In the genomic region with DNA sequence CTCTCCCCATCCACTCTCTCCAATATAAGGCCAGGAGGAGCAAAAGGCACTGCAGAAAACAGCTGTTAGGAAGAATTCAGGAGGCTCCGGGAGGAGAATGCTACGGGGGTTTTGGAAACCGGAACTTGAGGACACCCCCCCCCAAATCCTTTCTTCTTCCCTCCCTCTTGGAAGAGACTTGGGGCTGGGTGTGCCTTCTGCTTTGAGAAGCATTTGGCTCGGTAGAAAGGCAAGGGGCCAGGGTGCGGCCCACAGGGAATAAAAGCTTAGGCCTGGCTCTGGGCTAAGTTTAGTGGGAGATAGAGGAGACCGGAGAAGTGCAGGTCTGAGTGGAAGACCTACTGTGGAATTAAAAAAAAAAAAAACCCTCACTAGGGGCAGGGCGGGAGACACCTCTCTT, we compare ENCODE assay signal across 8 mouse cellular contexts.
DNase-seq lines count a peak whose midpoint lies in the region; ATAC-seq lines count a peak whose summit lies in the region.

No protein-coding gene starts in this region.

- peak overlapping the region; percentile 84 for H3K4me3 ChIP-seq in forebrain, embryonic 12.5 days (replicated peaks)
- peak overlapping the region; percentile 81 for H3K4me3 ChIP-seq in limb, embryonic 11.5 days (ENCODE audit: low read depth, low read length)
- H3K4me3 ChIP-seq in midbrain, embryonic 14.5 days (replicated peaks; ENCODE audit: low read depth, low read length): peak overlapping the region; percentile 89

- peak overlapping the region; percentile 94 for H3K9ac ChIP-seq in forebrain, embryonic 12.5 days
- H3K9ac ChIP-seq in limb, embryonic 11.5 days (ENCODE audit: low read length): no peak overlapping the region
- peak overlapping the region; percentile 98 for H3K9ac ChIP-seq in midbrain, embryonic 14.5 days (replicated peaks; ENCODE audit: low read length)

- ATAC-seq in forebrain, embryonic 12.5 days (ENCODE audit: low FRiP score): no peak
- ATAC-seq in limb, embryonic 11.5 days (ENCODE audit: insufficient number of reproducible peaks, low FRiP score, low TSS enrichment, low read depth): no peak
- ATAC-seq in midbrain, embryonic 14.5 days (ENCODE audit: low FRiP score, low TSS enrichment): no peak

- H3K36me3 ChIP-seq in forebrain, embryonic 12.5 days (replicated peaks): no peaks in the 10 kb centered on the region
- H3K36me3 ChIP-seq in limb, embryonic 11.5 days (ENCODE audit: control insufficient read depth, insufficient read depth, low read length): no peaks in the 10 kb centered on the region
- H3K36me3 ChIP-seq in midbrain, embryonic 14.5 days (ENCODE audit: control insufficient read depth, insufficient read depth, low read length): peaks cover 7% of the 10 kb centered on the region; the same call in 1 of the 2 replicates

- intact Hi-C loops in heart, postnatal 25 days (cut with DNase I): loop anchor here (2.0 to 5.0 kb wide), 3 partner anchors 62 to 292 kb away; a partner anchor contains a TSS

- no peaks in the 10 kb centered on the region for H3K27me3 ChIP-seq in forebrain, embryonic 12.5 days
- H3K27me3 ChIP-seq in limb, embryonic 11.5 days (ENCODE audit: control insufficient read depth, insufficient read depth, low read length): no peaks in the 10 kb centered on the region
- H3K27me3 ChIP-seq in midbrain, embryonic 14.5 days (ENCODE audit: control insufficient read depth, insufficient read depth, low read length): no peaks in the 10 kb centered on the region

- peak; percentile 60 for DNase-seq in ES-CJ7 (ENCODE audit: low read depth, low spot score)
- DNase-seq in adrenal gland, postnatal 25 days: peak; percentile 53
- DNase-seq in heart, postnatal 25 days (ENCODE audit: low spot score): peak; percentile 74
- DNase-seq in limb, embryonic 11.5 days (ENCODE audit: low spot score): no peak
- DNase-seq in midbrain, embryonic 14.5 days: peak; percentile 40
- peak; percentile 72 to 74 for DNase-seq in urinary bladder, postnatal 4 days (ENCODE audit: low spot score in 2 of 2)
- no peak for DNase-seq in frontal cortex, postnatal 10 days (ENCODE audit: low spot score in 2 of 2)

- peak overlapping the region; percentile 86 for H3K4me2 ChIP-seq in forebrain, embryonic 12.5 days
- H3K4me2 ChIP-seq in limb, embryonic 11.5 days (ENCODE audit: low read depth, severe bottlenecking): peak overlapping the region; percentile 81
- H3K4me2 ChIP-seq in midbrain, embryonic 14.5 days (ENCODE audit: low read length): peak overlapping the region; percentile 72

- WGBS in forebrain, embryonic 12.5 days: 13% methylated on average over 7 of the region's 7 CpGs
- WGBS in limb, embryonic 11.5 days: 11% methylated on average over 7 of the region's 7 CpGs
- 6% methylated on average over 7 of the region's 7 CpGs for WGBS in midbrain, embryonic 14.5 days

- H3K9me3 ChIP-seq in forebrain, embryonic 12.5 days: no peaks in the 10 kb centered on the region
- no peaks in the 10 kb centered on the region for H3K9me3 ChIP-seq in limb, embryonic 11.5 days (ENCODE audit: control insufficient read depth, low read length)
- H3K9me3 ChIP-seq in midbrain, embryonic 14.5 days (ENCODE audit: control insufficient read depth, low read length): no peaks in the 10 kb centered on the region

- no peak overlapping the region for H3K27ac ChIP-seq in forebrain, embryonic 12.5 days
- H3K27ac ChIP-seq in limb, embryonic 11.5 days (replicated peaks; ENCODE audit: low read depth, low read length): no peak overlapping the region
- H3K27ac ChIP-seq in midbrain, embryonic 14.5 days (replicated peaks; ENCODE audit: low read depth, low read length): no peak overlapping the region; the same call in 1 of the 2 replicates

- peaks cover 31% of the 10 kb centered on the region for H3K4me1 ChIP-seq in forebrain, embryonic 12.5 days
- no peaks in the 10 kb centered on the region for H3K4me1 ChIP-seq in limb, embryonic 11.5 days (ENCODE audit: control insufficient read depth, insufficient read depth, low read length)
- peaks cover 24% of the 10 kb centered on the region for H3K4me1 ChIP-seq in midbrain, embryonic 14.5 days (ENCODE audit: control insufficient read depth, insufficient read depth, low read length)

Comparison
In these comparisons a context has a peak if more than half of its experiments do, and no peak if none do; other contexts are left out.
1. DNase-seq: peak in ES-CJ7 (single experiment), adrenal gland, postnatal 25 days (single experiment), heart, postnatal 25 days (single experiment), midbrain, embryonic 14.5 days (single experiment) and urinary bladder, postnatal 4 days (2 of 2); none in limb, embryonic 11.5 days (single experiment) and frontal cortex, postnatal 10 days (0 of 2).
2. Peak in every context shown above with its lines, with median percentiles within 50 percentile points of each other: H3K4me2 ChIP-seq and H3K4me3 ChIP-seq.